Mouse (Mus musculus): ENCODE results near the gene Gm26602. TPM values are rescaled to one million over a fixed set of nuclear protein-coding genes. Genes with fewer than 3 reads are reported as not detected.

Gm26602 gene
- total and polyA plus RNA-seq, 3 experiments, result not detected

- DNase-seq, result peak; percentile 78
These were observed 25.7 kb upstream of the Gm26602 start for GRCm38 (mm10) chr10:79884938-79885337.

GRCm38 (mm10) chr10:79886054-79886453, 24.6 kb upstream of the Gm26602 start, which contains the start of gene Elane:
Gene Elane, plus strand, starts transcription at chr10:79886247.
- no peak for DNase-seq

GRCm38 (mm10) chr10:79886611-79887010, 24.0 kb upstream of the Gm26602 start:
- no peak for DNase-seq

- peak; percentile 73 for DNase-seq
These were observed 21.3 kb upstream of the Gm26602 start for GRCm38 (mm10) chr10:79889386-79889785.

GRCm38 (mm10) chr10:79890670-79891069, 20.0 kb upstream of the Gm26602 start, which contains the start of gene Cfd:
Gene Cfd, plus strand, starts transcription at chr10:79890853.
- no peak for DNase-seq

- DNase-seq, result peak; percentile 80
These were observed 18.1 kb upstream of the Gm26602 start for GRCm38 (mm10) chr10:79892451-79893118.

- DNase-seq, result no peak
These were observed 14.3 kb upstream of the Gm26602 start for GRCm38 (mm10) chr10:79896306-79896705.

GRCm38 (mm10) chr10:79896814-79897213, 13.8 kb upstream of the Gm26602 start:
- peak; percentile 38 for DNase-seq

GRCm38 (mm10) chr10:79897316-79898245, 13.1 kb upstream of the Gm26602 start:
- DNase-seq, result no peak

GRCm38 (mm10) chr10:79900951-79901410, 9.7 kb upstream of the Gm26602 start:
- DNase-seq, result no peak

GRCm38 (mm10) chr10:79906712-79907111, 3.9 kb upstream of the Gm26602 start:
- DNase-seq, result no peak

- DNase-seq, result no peak
These were observed 3.2 kb upstream of the Gm26602 start for GRCm38 (mm10) chr10:79907415-79907814.

- DNase-seq, result peak; percentile 97
These were observed 2.2 kb upstream of the Gm26602 start, which contains the start of gene Med16 for GRCm38 (mm10) chr10:79908167-79909091. Gene Med16, minus strand, starts transcription at chr10:79908923.

- peak; percentile 59 for DNase-seq
These were observed 1.3 kb upstream of the Gm26602 start for GRCm38 (mm10) chr10:79909092-79909922.

GRCm38 (mm10) chr10:79912412-79912811, 1.8 kb downstream of the Gm26602 start:
- DNase-seq, result no peak

GRCm38 (mm10) chr10:79914131-79914947, 3.7 kb downstream of the Gm26602 start:
- no peak for DNase-seq

GRCm38 (mm10) chr10:79914948-79915596, 4.4 kb downstream of the Gm26602 start:
- DNase-seq, result no peak

- DNase-seq, result no peak
These were observed 5.4 kb downstream of the Gm26602 start for GRCm38 (mm10) chr10:79916081-79916480.

All from adrenal gland, adult 2 months (tissue).